Mouse (Mus musculus) c-Kit-negative CD71-positive TER-119-positive erythroid progenitor cells, embryonic 14.5 days (primary cell): ENCODE measurements around the gene Lgals9.

Source experiments
- DNase-seq: peaks from one replicate; pipeline ENCODE4 v3.0.0-alpha.2; 2013; ENCODE audit warnings: low read depth, low spot score

The Lgals9 gene

DNA sequence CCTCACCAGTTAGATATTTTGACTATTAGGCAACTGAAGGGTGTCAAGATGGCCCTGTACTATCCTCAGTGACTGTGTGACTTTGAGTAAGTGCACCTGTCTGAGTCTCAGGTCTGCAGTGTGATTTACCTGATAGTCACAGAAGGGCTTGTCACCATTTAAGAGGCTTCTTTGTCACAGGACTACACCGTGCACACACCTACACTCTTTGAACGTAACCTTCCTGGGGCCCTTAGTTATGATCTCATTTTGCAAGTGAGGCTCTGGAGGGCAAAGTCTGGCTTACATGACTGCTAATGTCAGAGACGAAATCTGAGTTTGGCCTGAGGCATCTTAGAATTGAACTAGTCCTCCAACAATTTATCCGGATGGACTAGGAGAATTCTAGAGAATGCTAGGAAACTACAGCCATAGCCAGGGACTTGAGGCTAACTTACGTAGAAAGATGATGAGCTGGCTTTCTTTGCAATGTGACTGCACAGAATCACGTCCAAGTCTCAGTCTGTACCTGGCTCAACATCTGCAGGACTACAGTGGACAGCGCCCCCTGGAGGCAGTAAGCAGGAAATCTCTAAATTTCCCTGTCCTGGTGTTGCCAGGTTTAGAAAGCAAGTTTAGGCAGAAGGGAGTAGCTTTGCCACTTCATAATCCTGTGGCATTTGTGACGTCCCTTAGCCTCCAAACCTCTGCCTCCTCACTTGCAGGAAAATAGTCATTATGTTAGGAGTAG is 61.9 kb downstream of the Lgals9 start:
- peak; percentile 17 for DNase-seq

DNA sequence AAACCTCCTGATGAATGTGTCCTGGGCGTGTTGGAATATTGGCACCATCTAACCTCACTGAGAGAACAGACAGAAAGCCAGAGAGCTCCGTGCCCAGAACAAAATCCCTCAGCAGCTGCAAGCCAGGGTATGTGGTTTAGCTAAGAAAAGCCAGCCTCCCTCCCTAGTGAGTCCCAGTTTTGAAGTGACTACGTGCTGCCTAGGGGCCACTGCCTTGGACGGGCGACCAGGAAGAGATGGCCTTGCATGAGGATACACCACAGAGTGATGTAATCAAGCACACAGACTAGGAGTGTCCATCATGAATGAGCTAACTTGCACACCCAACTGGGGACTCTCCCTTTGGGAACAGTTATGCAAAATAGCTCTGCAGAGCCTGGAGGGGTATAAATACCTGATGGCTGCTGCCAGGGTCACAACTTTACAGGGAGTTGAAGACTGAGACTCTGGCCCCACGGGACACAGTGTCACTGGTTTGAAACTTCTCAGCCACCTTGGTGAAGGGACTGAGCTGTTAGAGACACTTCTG is 64.3 kb downstream of the Lgals9 start, which contains the start of gene Nos2:
Gene Nos2 (plus strand): TSS at position 377 of the 529 bp plus-strand sequence.
- DNase-seq = no peak

GRCm38 (mm10) chr11:78919745-78920144 is 65.0 kb downstream of the Lgals9 start:
- DNase-seq = no peak

DNA sequence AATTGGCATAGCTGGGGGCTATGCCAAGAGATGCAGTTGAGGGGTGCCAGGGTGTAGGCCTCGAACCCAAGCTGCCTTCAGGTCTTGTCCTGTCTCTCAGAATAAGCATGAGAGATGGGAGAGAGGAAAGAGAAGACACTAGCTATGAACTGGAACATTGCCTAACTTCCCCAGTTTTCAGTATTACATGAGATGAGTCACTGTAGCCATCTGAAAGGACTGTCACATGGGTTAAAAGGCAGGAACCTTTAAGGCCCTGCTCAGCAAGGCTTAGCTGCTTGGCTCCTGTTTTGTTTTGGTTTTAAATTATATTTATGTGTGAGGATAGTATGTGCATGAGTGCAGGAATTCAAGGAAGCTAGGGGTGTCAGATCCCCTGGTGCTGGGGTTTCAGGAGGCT is 68.3 kb downstream of the Lgals9 start:
- DNase-seq = no peak

DNA sequence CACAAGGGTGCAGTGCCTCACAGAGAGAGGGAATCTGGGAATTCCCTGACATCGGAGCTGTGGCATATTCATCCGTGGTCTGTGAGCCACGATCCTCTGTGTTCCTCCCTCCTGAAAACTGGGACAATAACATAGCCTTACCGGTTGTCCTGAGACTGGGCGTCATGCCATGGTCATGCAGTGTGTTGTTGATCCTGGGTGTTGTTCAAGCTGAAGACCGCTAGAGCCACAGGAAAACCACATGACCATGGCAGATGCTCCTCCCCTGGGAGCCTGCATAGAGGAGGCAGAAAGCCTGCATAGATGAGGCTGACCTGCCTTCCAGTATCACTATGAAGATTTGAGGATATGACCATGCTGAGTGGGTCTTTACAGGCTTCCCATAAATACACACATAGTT is 69.3 kb downstream of the Lgals9 start:
- DNase-seq = no peak
